Mouse (Mus musculus) spleen, postnatal 10 days (tissue): ENCODE results near the gene Ptbp2.

ENCODE experiments used
- DNase-seq, 2 experiments: peaks; one replicate each; pipeline ENCODE4 v3.0.0; 2021 to 2022; ENCODE audit warnings: low spot score in 2 of 2

Gene Ptbp2

GRCm38 (mm10) chr3:119684741-119685140 is 99.5 kb downstream of the Ptbp2 start:
- no peak for DNase-seq
